Mouse (Mus musculus): Measurements from ENCODE around the gene Clmn.

GRCm38 (mm10) chr12:104882533-104882932 lies 17.7 kb upstream of the Clmn start:
- TF ChIP-seq CTCF (conservative IDR thresholded peaks at IDR 0.05; ENCODE audit: low read length) (no peak), NANOG (IDR thresholded peaks at IDR 0.05; ENCODE audit: borderline replicate concordance, low read length) (no peak), POU5F1 (IDR thresholded peaks at IDR 0.05; ENCODE audit: borderline replicate concordance, low read length) (no peak)

Measured in E14TG2a.4 (cell line).